Mouse (Mus musculus) small intestine, adult 2 months (tissue): ENCODE measurements around the gene Gm20388.

Experiments used
- CTCF ChIP-seq: fragments of 200-500 bp; IDR thresholded peaks from 2 replicates; pipeline ENCODE4 v1.5.1; 2012; ENCODE audit warnings: low read depth, mild to moderate bottlenecking, control low read depth, inconsistent platforms, low read length, moderate library complexity, mixed read lengths; ENCODE audit not compliant: insufficient replicate concordance, insufficient read length; ENCODE audit errors: extremely low read depth
- POLR2A ChIP-seq: fragments of 200-500 bp; IDR thresholded peaks from 2 replicates; pipeline ENCODE4 v1.6.1; 2012; ENCODE audit warnings: low read depth, mild to moderate bottlenecking, control low read depth, inconsistent platforms, low read length, moderate library complexity

GRCm38 (mm10) chr8:120347734-120348341 lies 437.2 kb downstream of the Gm20388 start:
- TF ChIP-seq CTCF (no peak), POLR2A (no peak)
